8 mouse cellular contexts compared by ENCODE assay signal in genomic region chr9:43105664-43106361, GRCm38 (mm10). TPM values are rescaled to one million over a fixed set of nuclear protein-coding genes. Genes with fewer than 3 reads are reported as not detected.
A peak's percentile ranks its signal among the peaks of the same experiment; 100 is the strongest.
DNase-seq lines count a peak whose midpoint lies in the region; ATAC-seq and TF ChIP-seq lines count a peak whose summit lies in the region.

No protein-coding gene starts in this region.

- TF ChIP-seq CTCF in left cerebral cortex, adult 2 months (IDR thresholded peaks at IDR 0.05) = no peak

- H3K27ac ChIP-seq in left cerebral cortex, adult 2 months = peak overlapping the region; percentile 94

- peak; percentile 91 for DNase-seq in adipocyte (ENCODE audit: low spot score)
- DNase-seq in embryo, embryonic 10 days (ENCODE audit: low spot score) = peak; percentile 92
- peak; percentile 95 for DNase-seq in gastrocnemius, postnatal 10 days
- DNase-seq in hindlimb bud, embryonic 11.5 days (ENCODE audit: extremely low spot score, low read depth, low spot score) = peak; percentile 77
- peak; percentile 90 to 93 for DNase-seq in left cerebral cortex, adult 2 months (ENCODE audit: extremely low spot score in 1 of 2, low spot score in 2 of 2)
- peak; percentile 94 for DNase-seq in right cerebral cortex, postnatal 14 days
- peak; percentile 90 for DNase-seq in urinary bladder, postnatal 25 days (ENCODE audit: low spot score)

- H3K4me3 ChIP-seq in left cerebral cortex, adult 2 months = peak overlapping the region; percentile 92

- ATAC-seq in megakaryocyte, adult 5-6 weeks (ENCODE audit: poor library complexity, severe bottlenecking) = peak; percentile 52

- intact Hi-C loops in left cerebral cortex, adult 2 months (cut with DNase I) = loop anchor here (1.0 kb wide), 1 partner anchor 106 kb away; no protein-coding TSS in a partner anchor

RNA-seq across cellular contexts. Expression of gene Arhgef12, which starts 1.2 kb away (rescaled TPM):
- 10 to 100 TPM; 49.6 to 54.5 TPM for total RNA-seq in gastrocnemius, postnatal 10 days (2021)
- total RNA-seq in left cerebral cortex, adult 2 months (2021) = 100 to 1,000 TPM; 162 to 164 TPM
- 0.78 and 1.9 TPM in 2 replicates for total RNA-seq in megakaryocyte, adult 5-6 weeks (2015)
- 1.1 and 5.7 TPM in 2 replicates for total RNA-seq in megakaryocyte, adult 5-6 weeks (2017)

RNA-seq across cellular contexts. Expression of gene Tmem136, which starts 10.6 kb away (rescaled TPM):
- total RNA-seq in gastrocnemius, postnatal 10 days (2021) = 1 to 10 TPM; 1.3 to 3.0 TPM
- 10 to 100 TPM; 15.6 to 16.8 TPM for total RNA-seq in left cerebral cortex, adult 2 months (2021)
- total RNA-seq in megakaryocyte, adult 5-6 weeks (2015) = not detected in 2 replicates
- not detected in 2 replicates for total RNA-seq in megakaryocyte, adult 5-6 weeks (2017)

Comparison
In these comparisons a context has a peak if more than half of its experiments do, and no peak if none do; other contexts are left out.
1. Peak in every context shown above with its lines: DNase-seq, ATAC-seq, H3K4me3 ChIP-seq and H3K27ac ChIP-seq.
2. RNA of gene Arhgef12, which starts 1.2 kb away (total RNA-seq): 162 to 164 TPM in left cerebral cortex, adult 2 months and 49.6 to 54.5 TPM in gastrocnemius, postnatal 10 days; 0.78 to 5.7 TPM in megakaryocyte, adult 5-6 weeks; every median in the first group is over 4 times any median in the second.
3. RNA of gene Tmem136, which starts 10.6 kb away (total RNA-seq): 15.6 to 16.8 TPM in left cerebral cortex, adult 2 months; 1.3 to 3.0 TPM in gastrocnemius, postnatal 10 days and not detected in megakaryocyte, adult 5-6 weeks; every median in the first group is over 4 times any median in the second.